Mouse (Mus musculus): Measurements from ENCODE around the gene Ccdc141.

Ccdc141 gene

DNA sequence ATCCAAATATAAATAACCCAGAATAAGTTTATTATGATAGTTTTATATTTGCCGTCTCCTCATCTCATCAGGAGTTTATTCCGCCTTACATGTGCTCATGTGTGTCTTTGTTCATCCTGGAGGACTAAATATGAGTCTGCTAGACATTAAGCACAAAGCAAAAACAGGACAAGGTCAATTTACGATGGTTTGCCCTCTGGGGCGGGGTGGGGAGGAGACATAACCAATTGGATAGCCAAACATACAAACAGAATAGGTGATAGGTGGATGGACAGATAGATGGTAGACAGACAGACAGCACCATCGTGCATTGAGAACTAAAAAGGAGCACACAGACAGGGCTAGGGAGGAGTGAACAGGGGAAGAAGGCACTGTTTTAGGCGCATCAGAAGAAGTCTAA, 3.4 kb upstream of the Ccdc141 start:
- no peak for DNase-seq

GRCm38 (mm10) chr2:77173366-77173765, 2.9 kb upstream of the Ccdc141 start:
- DNase-seq: no peak

GRCm38 (mm10) chr2:77172241-77172671, 1.8 kb upstream of the Ccdc141 start:
- DNase-seq: peak; percentile 85

DNA sequence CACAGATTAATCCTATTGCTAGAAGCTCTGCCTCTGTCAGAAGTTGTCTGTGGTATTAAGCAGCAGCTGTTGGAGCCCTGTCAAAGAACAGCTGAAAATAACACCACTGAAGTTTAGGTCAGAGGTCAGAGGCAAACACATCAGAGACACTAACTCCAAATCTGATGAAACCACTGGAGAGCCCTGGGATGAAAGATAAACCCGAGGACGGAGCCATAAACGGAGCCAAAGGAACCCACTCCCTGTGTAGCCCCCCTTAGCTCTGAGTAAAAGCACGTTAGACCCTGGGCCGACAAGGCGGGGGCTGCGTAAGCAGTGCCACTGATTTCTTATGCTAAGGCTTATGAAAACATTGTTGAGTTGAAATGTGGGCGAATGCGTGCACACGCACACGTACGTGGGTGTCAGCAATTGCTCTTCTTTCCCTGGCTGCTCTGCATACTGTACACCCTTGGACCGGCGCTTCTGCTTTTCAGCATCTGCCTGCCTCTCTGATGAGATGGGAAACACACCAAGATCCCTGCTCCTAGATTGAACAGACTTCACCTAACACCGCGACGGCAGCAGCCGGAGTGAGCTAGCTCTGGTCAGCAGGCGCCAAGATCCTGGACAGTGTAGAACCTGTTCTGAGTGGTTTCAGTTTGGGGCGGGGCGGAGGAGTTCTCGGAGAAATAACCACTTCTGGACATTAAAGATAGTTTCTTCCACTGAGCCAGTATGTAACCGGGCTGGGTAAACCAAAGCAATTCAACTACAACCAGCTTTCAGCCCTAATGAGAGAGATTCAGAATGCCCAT, 1.2 kb upstream of the Ccdc141 start:
- DNase-seq: peak; percentile 84

DNA sequence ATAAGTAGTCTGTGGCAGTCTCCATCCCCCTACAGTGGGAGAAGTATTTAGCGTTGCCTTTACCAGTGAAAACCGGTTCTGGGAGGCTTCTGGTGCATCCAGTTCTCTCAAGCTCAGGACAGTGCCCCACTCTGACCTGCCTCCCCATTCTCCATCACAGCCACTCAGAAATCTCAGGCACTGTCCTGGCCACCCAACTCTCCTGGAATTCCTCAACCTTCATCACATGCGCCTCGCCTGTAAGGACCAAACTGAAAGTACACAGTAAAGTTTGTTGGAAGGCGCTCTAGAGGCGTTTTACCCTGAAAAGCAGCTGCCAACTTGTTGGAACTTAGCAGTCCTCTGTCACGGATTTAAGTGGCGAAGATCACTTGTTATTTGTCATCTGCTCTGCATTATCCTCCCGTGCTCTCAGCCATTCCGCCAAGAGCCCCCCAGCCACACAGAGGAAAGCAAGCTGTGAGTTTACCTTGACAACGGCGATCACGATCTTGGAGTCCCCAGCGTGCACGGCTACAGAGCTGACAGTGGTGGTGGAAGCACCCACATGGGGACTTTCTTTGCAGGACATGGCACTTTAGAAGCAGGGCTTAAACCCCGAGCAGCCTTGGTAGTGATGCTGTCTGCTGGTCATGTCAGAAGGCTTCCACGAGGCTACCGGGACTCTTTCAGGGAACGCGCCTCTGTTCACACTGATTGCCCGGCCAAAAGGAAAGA, 362 bp downstream of the Ccdc141 start:
- DNase-seq: peak; percentile 71

DNA sequence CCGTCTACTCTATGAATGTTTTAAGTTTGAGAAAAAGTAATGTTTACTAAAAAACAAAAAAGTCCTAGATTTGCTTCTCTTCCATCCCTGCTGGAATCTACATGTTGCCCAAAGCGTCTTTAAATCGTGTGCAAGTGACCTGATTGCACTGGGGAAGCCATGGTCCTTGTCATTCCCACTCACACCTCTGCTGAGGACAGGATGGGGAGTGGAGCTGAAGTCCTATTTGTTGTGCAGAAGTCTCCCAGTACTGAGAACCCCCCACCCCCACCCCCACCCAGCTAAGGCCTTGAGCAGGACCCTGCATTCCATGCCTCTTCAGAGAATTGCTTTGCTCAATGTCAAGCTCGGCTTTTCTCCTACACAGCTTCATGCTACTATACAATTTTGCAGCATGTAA, 1.2 kb downstream of the Ccdc141 start:
- no peak for DNase-seq

DNA sequence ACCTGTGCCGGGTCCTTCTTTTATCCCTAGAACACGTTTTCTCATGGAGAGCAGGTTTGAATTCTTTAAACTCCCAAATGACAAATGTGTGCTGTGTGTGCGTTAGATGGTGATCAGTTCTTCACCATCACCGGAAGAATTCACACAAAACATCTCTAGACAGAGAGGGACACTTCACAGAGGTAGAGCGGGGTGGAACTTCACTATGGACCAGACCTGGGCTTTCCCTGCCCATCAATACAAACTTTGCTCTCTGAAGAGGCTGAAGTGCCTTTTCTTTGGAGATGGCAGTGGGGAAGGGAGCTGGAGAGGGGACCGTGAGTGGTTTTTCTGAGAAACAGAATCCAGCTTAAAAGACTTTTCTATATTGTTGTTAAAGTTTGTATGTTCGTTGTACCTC, 1.7 kb downstream of the Ccdc141 start:
- DNase-seq: no peak

DNA sequence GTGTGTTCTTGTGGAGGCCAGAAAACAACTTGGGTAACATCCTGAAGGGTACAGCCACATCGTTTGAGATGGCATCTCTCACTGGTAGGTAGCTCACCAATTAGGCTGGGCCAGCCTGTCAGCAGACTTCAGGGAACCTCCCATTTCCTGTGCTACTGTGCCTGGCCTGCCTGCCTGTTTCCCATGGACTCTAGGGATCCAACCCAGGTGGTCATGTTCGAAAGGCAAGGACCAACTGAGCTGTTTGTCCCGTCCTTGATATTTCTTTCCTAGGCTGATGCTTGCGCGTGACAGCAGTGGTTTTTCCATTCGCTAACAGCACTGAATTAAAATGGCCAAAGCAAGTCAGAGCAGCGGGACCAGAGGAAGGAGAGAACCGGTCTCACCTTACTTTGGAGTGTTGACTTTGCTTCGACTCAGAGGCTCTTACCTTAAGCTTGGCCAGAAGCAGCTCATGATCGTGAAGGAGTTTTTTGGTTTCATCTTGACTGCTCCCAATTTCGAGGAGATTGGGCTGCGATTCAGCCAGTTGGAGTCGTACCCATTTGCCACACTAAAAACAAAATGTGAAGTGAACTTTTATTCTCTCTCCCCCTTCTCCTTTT, 2.3 kb downstream of the Ccdc141 start:
- no peak for DNase-seq

DNA sequence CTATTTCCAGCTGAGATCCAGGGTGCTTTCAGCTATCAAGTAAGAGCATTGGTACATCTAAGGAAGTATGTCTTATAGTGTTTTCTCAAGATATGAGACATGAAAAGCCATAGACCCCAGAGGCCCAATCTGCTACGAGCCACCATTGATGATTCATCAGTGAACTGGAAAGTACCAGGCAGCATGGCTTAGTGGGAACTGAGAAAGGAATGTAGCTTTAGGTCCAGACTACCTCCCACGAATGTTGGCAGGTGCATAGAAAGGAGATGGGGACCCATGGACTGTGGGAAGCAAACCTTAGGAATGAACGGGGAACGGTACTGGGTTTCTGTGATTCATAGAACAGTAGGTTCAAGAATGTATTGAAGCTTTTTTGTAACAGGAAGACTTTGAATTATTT, 4.1 kb downstream of the Ccdc141 start:
- no peak for DNase-seq

DNA sequence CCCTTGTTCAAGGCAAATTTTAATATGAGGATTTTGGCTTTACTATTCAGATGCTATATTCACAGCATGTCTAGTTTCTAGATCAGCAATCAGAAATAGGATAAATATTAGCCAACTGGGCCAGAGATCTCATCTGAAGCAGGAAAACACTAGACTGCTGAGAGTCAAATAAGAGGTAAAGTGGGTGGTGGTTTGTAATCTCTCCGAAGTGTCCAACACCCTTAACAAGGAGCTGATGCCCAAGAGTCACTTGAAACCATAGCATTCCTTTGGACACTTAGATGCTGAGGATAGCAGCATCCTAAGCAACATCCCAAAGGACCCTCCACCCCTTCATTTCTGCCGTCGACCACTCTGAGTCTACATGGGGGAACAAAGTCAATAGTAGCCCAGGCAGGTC, 5.8 kb downstream of the Ccdc141 start:
- no peak for DNase-seq

DNA sequence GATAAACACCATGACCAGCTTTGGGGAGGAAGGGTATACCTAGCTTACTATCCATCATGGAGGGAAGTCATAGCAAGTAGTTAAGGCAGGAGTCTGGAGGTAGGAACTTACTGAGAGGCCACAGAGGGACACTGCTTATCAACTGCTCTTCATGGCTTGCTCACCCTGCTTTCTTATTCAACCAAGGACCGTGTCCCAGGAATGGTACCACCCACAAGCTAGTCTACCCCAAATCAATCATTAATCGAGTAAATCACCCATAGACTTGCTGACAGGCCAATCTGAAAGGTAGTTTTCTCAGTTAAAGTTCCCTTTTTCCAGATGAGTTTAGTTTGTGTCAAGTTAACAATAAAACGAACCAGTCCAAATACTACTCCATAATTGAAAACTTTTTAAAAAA, 7.1 kb downstream of the Ccdc141 start:
- DNase-seq: peak; percentile 82

GRCm38 (mm10) chr2:77162135-77162534, 8.3 kb downstream of the Ccdc141 start:
- DNase-seq: no peak

DNA sequence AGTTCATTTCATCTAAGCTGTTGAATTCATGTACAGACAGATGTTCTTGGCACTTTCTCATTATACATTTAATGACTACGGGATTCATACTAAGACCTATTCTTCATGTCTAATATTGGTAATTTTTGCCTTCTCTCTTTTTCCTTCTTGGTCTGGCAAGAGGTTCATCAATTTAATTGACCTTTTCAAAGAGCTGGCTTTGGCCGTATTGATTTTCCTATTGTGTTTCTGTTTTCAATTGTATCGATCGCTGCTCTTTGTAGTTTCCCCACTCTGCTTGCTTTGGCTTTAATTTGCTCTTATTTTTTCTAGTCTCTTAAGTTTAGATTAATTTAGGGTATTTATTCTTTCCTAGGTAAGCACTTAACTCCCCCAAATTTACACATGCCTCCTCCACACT, 12.9 kb downstream of the Ccdc141 start:
- DNase-seq: no peak

GRCm38 (mm10) chr2:77154080-77154479, 16.4 kb downstream of the Ccdc141 start:
- DNase-seq: no peak

GRCm38 (mm10) chr2:77151255-77151654, 19.2 kb downstream of the Ccdc141 start:
- no peak for DNase-seq

DNA sequence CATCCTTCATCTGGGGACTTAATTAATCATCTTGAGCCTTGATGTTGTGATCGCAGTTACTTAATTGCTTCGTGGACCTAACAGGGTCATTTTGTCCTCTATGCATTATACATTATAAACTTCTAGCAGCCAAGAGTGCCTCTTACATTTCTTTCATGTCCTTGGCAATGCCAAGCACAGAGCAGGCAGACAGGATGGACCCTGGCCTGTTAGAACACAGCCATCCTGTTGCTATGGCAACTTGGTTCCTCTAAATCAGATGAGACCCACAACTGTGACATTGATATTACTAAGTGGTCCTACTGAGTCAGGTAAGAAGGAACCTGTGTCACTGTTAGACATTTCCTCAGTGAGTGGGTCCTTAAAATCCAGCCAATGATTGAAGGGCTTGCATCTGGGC, 20.9 kb downstream of the Ccdc141 start:
- DNase-seq: no peak

DNA sequence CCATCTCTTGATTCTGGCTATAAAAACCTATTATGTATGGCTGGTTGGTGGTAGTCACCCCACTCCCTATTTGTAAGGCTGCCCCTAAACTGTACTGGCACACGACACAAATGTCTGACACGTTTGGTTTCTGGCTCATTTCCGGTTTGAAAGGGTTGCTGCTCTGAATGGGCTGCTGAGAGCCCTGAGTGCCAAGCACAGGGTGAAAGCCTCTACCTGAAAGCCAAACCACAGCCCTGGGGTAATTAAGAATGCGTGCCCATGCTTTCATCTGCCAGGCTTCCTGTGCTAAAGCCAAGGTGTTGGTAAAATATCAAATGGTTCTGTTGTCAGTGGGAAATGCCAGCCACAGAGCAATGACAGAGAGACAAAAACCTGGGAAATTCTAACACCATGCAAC, 22.2 kb downstream of the Ccdc141 start:
- DNase-seq: peak; percentile 32

- DNase-seq: no peak
These were observed 23.5 kb downstream of the Ccdc141 start for GRCm38 (mm10) chr2:77146968-77147367.

GRCm38 (mm10) chr2:77146291-77146690, 24.1 kb downstream of the Ccdc141 start:
- DNase-seq: no peak

GRCm38 (mm10) chr2:77143536-77143935, 26.9 kb downstream of the Ccdc141 start:
- no peak for DNase-seq

- DNase-seq: no peak
These were observed 31.6 kb downstream of the Ccdc141 start for GRCm38 (mm10) chr2:77138879-77139278.

DNA sequence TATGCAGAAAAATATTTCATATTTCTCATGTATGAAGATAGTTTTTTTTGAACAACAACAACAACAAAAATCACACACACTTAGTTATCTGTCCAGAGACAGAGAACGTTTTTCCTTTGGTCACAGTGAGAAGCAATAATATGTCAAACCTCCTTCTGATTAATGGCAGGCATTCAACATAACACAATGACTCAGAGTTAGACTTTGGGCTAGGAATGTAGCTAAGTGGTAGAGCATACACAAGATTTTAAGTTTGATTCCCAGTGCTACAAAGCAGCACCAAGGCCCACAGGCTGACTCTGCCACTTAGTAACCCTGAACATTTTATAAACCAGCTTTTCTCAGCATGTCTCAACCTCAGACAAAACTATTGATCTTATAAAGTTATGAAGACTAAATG, 35.5 kb downstream of the Ccdc141 start:
- DNase-seq: no peak

DNA sequence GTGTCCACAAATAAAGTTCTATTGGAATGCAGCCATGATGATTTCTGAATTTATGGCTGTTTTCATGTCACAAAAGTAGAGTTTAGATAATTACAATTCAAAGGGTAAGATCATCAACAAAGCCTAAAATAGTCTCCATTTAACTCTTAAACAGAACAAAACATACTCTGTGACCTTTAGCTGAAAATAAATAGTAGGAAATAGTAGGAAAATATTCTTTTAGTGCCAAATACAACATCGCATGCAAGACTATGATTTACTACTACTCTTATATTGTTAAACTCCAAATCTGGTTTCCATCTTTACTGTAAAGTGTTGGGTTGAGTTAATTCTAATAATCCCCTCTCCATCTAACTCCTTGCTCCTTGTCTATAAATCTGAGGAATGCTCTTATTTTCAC, 37.0 kb downstream of the Ccdc141 start:
- DNase-seq: no peak

DNA sequence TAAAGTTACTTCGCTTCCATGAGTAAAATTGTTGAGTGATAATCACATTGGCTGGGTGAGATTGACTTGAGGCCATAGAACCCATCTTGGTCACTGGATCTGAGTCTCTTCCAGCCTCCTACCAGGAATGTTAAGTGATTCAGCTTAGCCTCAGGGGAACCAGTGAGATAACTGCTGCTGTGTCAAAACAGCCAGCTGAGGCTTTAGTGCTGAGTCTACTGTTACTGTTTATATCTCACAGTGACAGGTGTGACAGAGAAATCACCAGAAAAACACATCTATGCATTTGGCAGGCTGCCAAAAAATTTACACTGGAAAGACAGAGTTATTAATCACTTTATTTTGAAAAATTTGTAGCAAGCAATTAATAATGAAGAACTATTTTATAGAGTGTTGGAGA, 43.5 kb downstream of the Ccdc141 start:
- DNase-seq: no peak

Measured in kidney, adult 9 months (tissue).